Mouse (Mus musculus) R1 (cell line): ENCODE measurements around the gene Casc1.

ENCODE experiments used
- DNase-seq: peaks from one replicate; pipeline ENCODE4 v3.0.0-alpha.2; 2018; ENCODE audit warnings: low read depth, low spot score

The Casc1 gene

GRCm38 (mm10) chr6:145210816-145211338 is at the start of gene Casc1, which contains the start of gene Etfrf1:
Gene Casc1 (minus strand): TSS chr6:145211005.
Gene Etfrf1 (plus strand): TSS chr6:145211134.
- DNase-seq, result peak; percentile 100

DNA sequence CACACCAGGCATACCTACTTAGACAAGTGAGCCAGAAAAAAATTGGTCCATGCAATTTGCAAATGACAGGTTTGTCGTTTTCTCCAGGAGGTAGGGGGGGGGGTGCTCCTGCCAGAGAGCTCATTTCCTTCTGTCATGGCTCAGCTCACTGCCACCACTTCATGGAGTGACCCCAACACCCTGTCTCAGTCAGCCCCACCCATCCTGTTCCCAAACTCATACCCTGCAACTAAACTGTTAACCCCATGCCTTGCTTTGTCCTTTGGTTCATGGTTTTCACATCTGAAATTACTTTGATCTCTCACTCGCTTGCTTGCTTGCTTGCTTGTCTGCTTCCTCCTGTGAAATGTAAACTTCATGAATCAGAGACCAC is 45.9 kb upstream of the Casc1 start:
- DNase-seq, result no peak

GRCm38 (mm10) chr6:145255952-145256700 is 45.3 kb upstream of the Casc1 start:
- peak; percentile 33 for DNase-seq

GRCm38 (mm10) chr6:145250820-145251219 is 40.0 kb upstream of the Casc1 start:
- DNase-seq, result no peak

GRCm38 (mm10) chr6:145250185-145250791 is 39.5 kb upstream of the Casc1 start, which contains the start of gene Kras:
Gene Kras (minus strand): TSS chr6:145250239.
- peak; percentile 91 for DNase-seq

GRCm38 (mm10) chr6:145249291-145250184 is 38.7 kb upstream of the Casc1 start:
- DNase-seq, result peak; percentile 77

- no peak for DNase-seq
These were observed 37.1 kb upstream of the Casc1 start for GRCm38 (mm10) chr6:145247886-145248285.

GRCm38 (mm10) chr6:145246841-145247240 is 36.0 kb upstream of the Casc1 start:
- DNase-seq, result no peak

GRCm38 (mm10) chr6:145242521-145242920 is 31.7 kb upstream of the Casc1 start:
- DNase-seq, result peak; percentile 31

DNA sequence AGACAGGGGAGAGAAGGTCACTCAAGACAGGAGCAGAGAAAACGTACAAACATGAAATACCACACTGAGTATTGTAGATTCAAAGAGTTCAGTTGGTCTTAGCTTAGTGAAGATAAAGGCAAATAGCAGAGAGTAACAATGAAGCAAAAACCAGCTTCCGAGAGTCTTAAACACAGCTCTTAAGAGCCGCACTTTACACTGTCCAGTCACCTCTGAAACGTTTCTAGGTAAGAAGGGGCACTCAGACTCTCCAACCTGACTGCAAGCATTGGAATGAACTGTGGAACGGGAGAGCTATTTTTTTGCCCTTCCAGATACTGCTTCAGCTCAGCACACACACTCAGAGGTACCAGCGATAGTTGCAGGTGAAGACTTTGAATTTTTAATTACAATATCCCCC is 29.5 kb upstream of the Casc1 start:
- DNase-seq, result no peak

DNA sequence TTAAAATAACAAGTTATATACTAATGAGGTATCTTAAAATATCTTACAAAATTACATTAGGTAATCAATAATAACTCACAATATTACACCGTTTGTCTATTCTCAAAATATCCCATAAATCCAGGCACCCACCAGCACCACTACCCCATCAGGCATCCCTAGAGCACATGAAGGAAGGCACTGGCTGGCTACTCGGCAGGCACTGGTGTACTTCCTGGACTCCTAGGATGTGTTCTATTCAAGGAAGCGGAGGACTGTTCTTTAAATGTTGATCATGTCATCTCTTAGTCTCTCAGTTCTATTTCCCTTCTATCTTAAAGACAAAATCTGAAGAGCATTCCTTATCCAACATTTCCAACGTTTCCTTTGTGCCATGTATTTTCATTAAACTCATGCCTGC is 26.3 kb upstream of the Casc1 start:
- no peak for DNase-seq

DNA sequence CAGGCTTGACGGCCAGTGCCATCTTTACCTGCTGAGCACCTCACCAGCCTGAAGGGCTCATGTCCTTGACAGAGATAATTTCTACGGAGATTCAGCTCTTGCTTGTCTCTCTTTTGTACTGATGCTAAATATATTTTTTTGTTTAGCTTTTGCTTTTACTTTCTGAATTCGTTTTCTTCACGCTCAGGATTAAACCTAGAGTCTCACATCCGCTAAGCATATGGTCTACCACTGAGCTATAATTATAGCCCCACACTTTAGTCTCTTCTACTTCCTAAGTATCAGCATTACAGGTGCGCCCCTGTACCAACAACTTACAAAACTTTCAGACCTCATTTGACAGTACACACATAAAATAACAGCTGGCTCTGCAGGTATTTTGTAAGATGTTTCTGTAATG is 24.6 kb upstream of the Casc1 start:
- no peak for DNase-seq

- DNase-seq, result no peak
These were observed 23.6 kb upstream of the Casc1 start for GRCm38 (mm10) chr6:145234391-145234790.

GRCm38 (mm10) chr6:145226296-145226695 is 15.5 kb upstream of the Casc1 start:
- DNase-seq, result no peak

- no peak for DNase-seq
These were observed 13.4 kb upstream of the Casc1 start for GRCm38 (mm10) chr6:145224246-145224645.

DNA sequence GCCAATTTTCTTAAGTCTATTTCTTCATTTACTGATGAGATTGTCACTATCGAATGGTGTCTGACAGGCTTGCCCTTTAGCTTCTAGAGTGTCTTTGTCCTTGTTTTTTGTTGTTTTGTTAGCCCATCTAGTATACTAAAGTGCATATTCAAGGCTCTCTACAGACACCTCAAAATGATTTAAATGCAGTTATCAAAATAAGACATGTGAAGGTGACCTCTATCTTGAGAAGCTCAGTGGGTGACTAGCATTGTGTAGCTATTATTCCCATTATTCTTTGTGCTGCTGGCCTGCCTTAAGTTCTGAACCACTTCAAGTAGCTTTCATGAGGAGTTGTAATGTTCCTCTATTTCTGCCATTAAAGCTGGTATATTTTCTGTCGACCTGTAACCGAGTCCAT is 5.0 kb upstream of the Casc1 start:
- no peak for DNase-seq

GRCm38 (mm10) chr6:145213916-145214315 is 3.1 kb upstream of the Casc1 start:
- no peak for DNase-seq

DNA sequence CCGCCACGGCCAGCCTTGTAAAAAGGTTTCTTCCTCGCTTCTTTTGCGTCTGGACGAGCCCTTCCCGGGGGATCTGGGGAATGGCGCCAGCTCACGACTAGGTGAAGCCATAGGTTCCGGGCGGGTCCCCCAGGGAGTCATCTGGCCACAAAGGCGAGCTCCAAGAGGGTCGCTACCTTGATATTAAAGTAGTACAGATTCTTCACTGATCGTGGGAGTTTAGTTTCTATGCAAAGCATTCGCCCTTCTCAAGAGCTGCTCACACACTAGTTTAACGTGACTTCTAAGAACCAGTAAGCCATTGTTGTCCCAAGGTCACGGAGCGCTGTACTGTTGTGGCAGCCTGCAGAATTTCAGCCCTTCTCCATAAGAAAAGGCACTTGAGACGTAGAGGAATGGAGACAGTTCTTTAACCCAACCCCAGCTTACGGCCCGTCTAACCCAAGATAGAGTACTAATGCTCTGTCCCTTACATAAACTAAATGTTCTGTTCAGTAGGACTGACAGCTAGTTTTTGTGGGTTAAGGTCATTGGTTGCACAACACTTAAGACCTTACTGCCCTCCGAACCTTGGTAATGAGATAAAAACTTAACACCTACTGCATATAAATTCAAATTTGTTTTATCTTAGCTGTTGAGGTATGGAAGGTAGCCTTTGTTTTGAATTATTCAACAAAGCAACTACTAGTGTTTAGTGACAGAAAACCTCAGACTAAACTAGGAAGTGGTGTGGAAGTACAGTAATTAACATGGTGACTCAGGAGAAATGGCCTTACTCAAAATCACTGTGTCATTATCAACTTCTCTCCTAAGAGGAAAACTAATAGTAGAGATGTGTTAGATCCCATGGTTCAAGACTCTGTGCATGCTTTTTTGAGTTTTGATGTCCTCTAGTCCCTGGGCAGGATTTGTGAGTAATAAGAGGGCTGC is 836 bp upstream of the Casc1 start:
- DNase-seq, result peak; percentile 98

DNA sequence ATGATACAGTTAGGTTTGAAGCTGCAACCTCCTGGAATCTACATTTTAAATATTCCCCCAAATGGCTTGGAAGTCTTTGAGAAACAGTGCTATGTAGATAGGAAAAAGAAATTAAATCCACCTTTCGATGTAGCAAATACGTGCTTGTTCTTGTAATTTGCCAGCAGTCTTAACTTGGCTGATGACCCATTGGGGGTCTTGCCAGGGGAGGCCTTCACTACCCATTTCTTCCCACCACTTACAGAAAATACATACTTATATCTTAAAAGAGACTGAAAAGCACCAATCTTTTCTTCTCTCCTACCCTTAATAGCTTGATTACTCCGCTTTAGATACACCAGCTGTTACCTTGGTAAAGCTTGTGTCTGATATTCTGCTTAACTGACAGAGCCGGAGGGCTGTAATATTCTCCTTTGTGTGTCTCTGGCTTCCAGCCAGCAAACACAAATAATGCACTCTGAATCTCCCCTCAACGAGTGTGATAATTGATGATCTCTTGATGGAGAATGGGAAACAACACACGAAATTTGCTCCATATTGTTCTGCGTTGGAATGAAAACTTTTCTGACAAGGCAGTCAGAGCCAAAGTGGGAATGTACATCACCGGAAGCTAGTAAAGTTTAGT is 637 bp downstream of the Casc1 start:
- DNase-seq, result no peak

DNA sequence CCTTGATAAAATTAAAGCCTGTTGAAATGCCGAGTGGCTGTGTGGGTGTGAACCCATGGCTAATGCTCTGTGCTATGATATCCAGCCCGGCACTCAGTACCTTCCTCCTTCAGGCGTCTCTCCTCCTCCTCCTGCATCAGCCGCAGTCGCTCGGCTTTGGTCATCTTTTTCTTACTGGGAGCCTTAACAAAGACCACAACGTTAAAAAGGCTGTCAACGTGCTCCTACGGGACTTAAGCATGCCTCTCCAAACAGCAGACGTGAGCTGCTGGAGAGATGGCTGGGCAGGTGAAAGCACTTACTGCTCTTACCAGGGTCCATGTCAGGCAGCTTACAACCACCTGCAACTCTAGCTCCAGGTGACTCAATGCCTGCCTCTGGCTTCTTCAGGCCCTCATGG is 5.7 kb downstream of the Casc1 start:
- no peak for DNase-seq
